Mouse (Mus musculus) embryonic fibroblast, embryonic 13.5 days (primary cell): ENCODE data around the gene Ncam1.

Experiments used
- CTCF ChIP-seq: IDR thresholded peaks from 2 replicates; pipeline ENCODE4 v1.5.1; 2011; ENCODE audit warnings: mild to moderate bottlenecking, control low read depth, low read length, moderate library complexity, borderline replicate concordance; ENCODE audit not compliant: insufficient read depth
- POLR2A ChIP-seq: IDR thresholded peaks from 2 replicates; pipeline ENCODE4 v1.6.1; 2011; ENCODE audit warnings: low read depth, mild to moderate bottlenecking, control low read depth, low read length, moderate library complexity

GRCm38 (mm10) chr9:49509094-49509493, 289.6 kb downstream of the Ncam1 start:
- TF ChIP-seq CTCF (no peak), POLR2A (no peak)
